Mouse (Mus musculus) kidney, embryonic 14.5 days (tissue): Measurements from ENCODE around the gene Gm45623. TPM values are rescaled to one million over a fixed set of nuclear protein-coding genes. Genes with fewer than 3 reads are reported as not detected.

Experiments used
- polyA plus RNA-seq: library from polyadenylated mRNA; unstranded; fragments of >200 nt; fragmentation: Nextera tagmentation; extraction: Ambion mirVana; gene quantifications from 2 replicates; pipeline ENCODE4 v1.2.1, GENCODE M21; 2014

The Gm45623 gene
- polyA plus RNA-seq, 1 experiment from 2014 or later = 0.15 TPM

Other genes starting within 250 kb of the Gm45623 start
- gene Fbxl21, start 231.4 kb downstream of the Gm45623 start, polyA plus RNA-seq = 2.9 and 3.6 TPM in 2 replicates
- gene Lect2, start 205.3 kb downstream of the Gm45623 start, polyA plus RNA-seq = 0.96 and 1.6 TPM in 2 replicates
- gene Tgfbi, start 144.3 kb downstream of the Gm45623 start, polyA plus RNA-seq = 76.2 and 105 TPM in 2 replicates
- gene Smad5, start 50.8 kb downstream of the Gm45623 start, polyA plus RNA-seq = 32.9 and 62.2 TPM in 2 replicates
- gene Trpc7, start 142.2 kb upstream of the Gm45623 start, polyA plus RNA-seq = 0.14 TPM in 1 of 2 replicates, not detected in the other